Mouse (Mus musculus) limb, embryonic 11.5 days (tissue): ENCODE results near the gene Nudt3. TPM values are rescaled to one million over a fixed set of nuclear protein-coding genes. Genes with fewer than 3 reads are reported as not detected.

Experiments
- ATAC-seq: fragments of 200-750 bp; cut with Nextera tagmentation; 2 replicates; pipeline ENCODE4 v1.8.0; 2017; ENCODE audit warnings: low read depth; ENCODE audit not compliant: insufficient number of reproducible peaks, low FRiP score, low TSS enrichment
- DNase-seq: peaks from one replicate; pipeline ENCODE4 v3.0.0-alpha.2; 2015; ENCODE audit warnings: low spot score
- H3K27ac ChIP-seq: fragments of 300-500 bp; sonication (generic); replicated peaks from 2 replicates; pipeline ENCODE4 v1.5.1; 2014; ENCODE audit warnings: low read depth, mild to moderate bottlenecking, low read length
- H3K27me3 ChIP-seq: fragments of 300-500 bp; sonication (generic); 2 replicates; pipeline ENCODE4 v1.6.1; 2014; ENCODE audit warnings: mild to moderate bottlenecking, low read length, mixed read lengths; ENCODE audit not compliant: control insufficient read depth, insufficient read depth
- H3K36me3 ChIP-seq: fragments of 300-500 bp; sonication (generic); 2 replicates; pipeline ENCODE4 v1.6.1; 2014; ENCODE audit warnings: mild to moderate bottlenecking, low read length, moderate library complexity, mixed read lengths; ENCODE audit not compliant: control insufficient read depth, insufficient read depth
- H3K4me1 ChIP-seq: fragments of 300-500 bp; sonication (generic); 2 replicates; pipeline ENCODE4 v1.6.1; 2014; ENCODE audit warnings: low read length, mixed read lengths; ENCODE audit not compliant: control insufficient read depth, insufficient read depth
- H3K4me2 ChIP-seq: fragments of 300-500 bp; sonication (generic); 2 replicates; pipeline ENCODE4 v1.6.1; 2014; ENCODE audit warnings: low read depth, mild to moderate bottlenecking, moderate library complexity; ENCODE audit not compliant: severe bottlenecking
- H3K4me3 ChIP-seq: fragments of 300-500 bp; sonication (generic); 2 replicates; pipeline ENCODE4 v1.5.1; 2014; ENCODE audit warnings: low read depth, low read length
- H3K9ac ChIP-seq: fragments of 300-500 bp; sonication (generic); 2 replicates; pipeline ENCODE4 v1.6.1; 2014; ENCODE audit warnings: mild to moderate bottlenecking, low read length
- H3K9me3 ChIP-seq: fragments of 300-500 bp; sonication (generic); 2 replicates; pipeline ENCODE4 v1.6.1; 2016; ENCODE audit warnings: low read length; ENCODE audit not compliant: control insufficient read depth
- WGBS: fragments of 180-500 bp; shearing (Covaris S2); extraction: QIAGEN DNeasy Blood & Tissue Kit; methylation state at CpG from one replicate; pipeline ENCODE4 v1.1.7; 2014; 5-methylcytosine and 5-hydroxymethylcytosine counted together
- polyA plus RNA-seq: library from polyadenylated mRNA; unstranded; fragments of >200 nt; fragmentation: Nextera tagmentation; extraction: Ambion mirVana; gene quantifications from 2 replicates; pipeline ENCODE4 v1.2.1, GENCODE M21; 2014

The Nudt3 gene
- polyA plus RNA-seq, 1 experiment from 2014 or later, result 42.2 TPM

DNA sequence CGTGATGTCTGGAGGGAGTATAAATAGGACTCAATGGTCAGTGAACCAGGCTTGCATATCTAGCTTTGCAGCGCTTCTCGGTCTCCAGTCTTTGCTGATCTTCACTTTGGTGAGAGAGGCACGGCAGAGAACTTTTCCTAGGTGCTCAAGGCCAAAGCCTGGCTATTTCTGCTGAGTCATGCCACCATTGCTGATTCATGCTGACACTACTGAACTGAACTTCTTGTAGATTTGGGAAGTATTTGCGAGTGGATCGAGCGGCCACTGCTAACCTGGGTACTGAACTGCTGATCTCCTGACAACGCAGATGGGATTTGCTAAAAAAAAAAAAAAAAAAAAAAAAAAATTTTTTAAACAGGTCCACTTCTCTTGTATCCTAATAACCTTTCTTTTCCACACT, 91.2 kb downstream of the Nudt3 start:
- DNase-seq, result no peak
- Histone ChIP-seq H3K36me3 (no peaks in the 10 kb centered on the region), H3K4me1 (no peaks in the 10 kb centered on the region), H3K4me2 (no peak overlapping the region), H3K9me3 (no peaks in the 10 kb centered on the region), H3K27me3 (no peaks in the 10 kb centered on the region), H3K27ac (no peak overlapping the region), H3K9ac (no peak overlapping the region), H3K4me3 (no peak overlapping the region)
- ATAC-seq, result no peak
- WGBS, result 92% methylated on average over 8 of the region's 8 CpGs

Other genes with a start within 250 kb of the Nudt3 start
- gene Grm4, start 102.1 kb downstream of the Nudt3 start, polyA plus RNA-seq, result 0.21 and 0.23 TPM in 2 replicates
- 653 and 658 TPM in 2 replicates for gene Hmga1, start 67.0 kb downstream of the Nudt3 start, polyA plus RNA-seq
- gene AI413582, start 57.7 kb downstream of the Nudt3 start, polyA plus RNA-seq, result 11.0 and 11.4 TPM in 2 replicates
- not detected in 2 replicates for gene RPS10-NUDT3, start 11.7 kb upstream of the Nudt3 start, polyA plus RNA-seq
- gene Rps10, start 13.2 kb upstream of the Nudt3 start, polyA plus RNA-seq, result 1,013 and 1,034 TPM in 2 replicates
- 5.6 and 6.5 TPM in 2 replicates for gene Pacsin1, start 32.0 kb upstream of the Nudt3 start, polyA plus RNA-seq
- 0.24 and 0.27 TPM in 2 replicates for gene Spdef, start 105.5 kb upstream of the Nudt3 start, polyA plus RNA-seq
- gene D17Wsu92e, start 197.2 kb upstream of the Nudt3 start, polyA plus RNA-seq, result 16.7 and 17.6 TPM in 2 replicates
- 415 and 425 TPM in 2 replicates for gene Snrpc, start 214.7 kb upstream of the Nudt3 start, polyA plus RNA-seq
- gene Uhrf1bp1, start 232.9 kb upstream of the Nudt3 start, polyA plus RNA-seq, result 8.2 and 8.5 TPM in 2 replicates